Mouse (Mus musculus) duodenum, adult 2 months (tissue): ENCODE measurements around the gene Iglon5. TPM values are rescaled to one million over a fixed set of nuclear protein-coding genes. Genes with fewer than 3 reads are reported as not detected.

Experiments
- polyA plus RNA-seq: library from polyadenylated mRNA; depleted of rRNA; stranded (reverse); fragments of >200 nt; gene quantifications from 2 replicates; pipeline ENCODE4 v1.2.3, GENCODE M21; 2012; ENCODE audit warnings: low replicate concordance; rRNA removed

Iglon5 gene
- polyA plus RNA-seq, result 1.6 and 1.9 TPM in 2 replicates

DNA sequence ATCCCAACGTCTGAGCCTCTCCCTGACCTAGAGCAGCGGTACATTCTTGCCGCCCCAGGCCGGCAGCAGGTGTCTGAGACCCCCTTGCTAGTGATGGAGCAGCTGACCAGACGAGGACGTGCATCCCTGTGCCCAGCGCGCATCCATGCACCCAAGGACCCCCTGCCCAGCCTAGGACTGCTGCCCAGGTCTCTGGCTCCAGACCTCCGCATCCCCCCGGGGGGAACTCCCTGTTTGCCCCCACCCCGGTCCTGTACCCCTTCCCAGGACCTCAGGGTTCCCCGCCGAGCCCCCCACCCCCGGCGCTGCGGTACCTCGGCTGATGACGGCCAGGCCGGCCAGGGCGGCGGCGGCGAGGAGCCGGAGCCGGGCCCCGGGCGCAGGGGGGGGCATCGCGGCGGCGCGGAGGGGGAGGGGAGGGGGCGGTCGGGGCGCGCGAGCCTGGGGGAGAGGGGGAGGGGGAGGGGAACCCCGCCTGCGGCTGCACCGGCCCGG, at the start of gene Iglon5:
Gene Iglon5, minus strand, starts transcription at position 445 of the 495 bp plus-strand sequence.

GRCm38 (mm10) chr7:43462851-43463250, 27.0 kb downstream of the Iglon5 start, which contains the start of gene Vsig10l:
Gene Vsig10l, plus strand, starts transcription at chr7:43463151.

DNA sequence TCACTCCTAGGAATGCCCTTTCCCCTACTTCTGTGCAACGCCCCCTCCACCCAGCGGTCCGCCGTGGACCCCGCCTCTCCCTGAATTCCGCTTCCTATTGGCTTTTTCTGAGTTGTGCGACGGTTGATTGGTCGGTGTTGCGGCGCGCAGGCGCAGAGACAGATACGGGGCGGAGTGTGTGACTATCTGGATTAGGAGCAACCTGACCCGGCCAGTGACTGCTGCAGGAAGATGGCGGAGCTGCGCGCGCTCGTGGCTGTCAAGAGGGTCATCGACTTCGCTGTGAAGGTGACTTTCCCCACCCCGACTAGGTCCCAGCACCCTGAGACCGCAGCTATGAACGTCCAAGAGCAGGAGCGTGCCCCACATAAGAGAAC, 46.0 kb downstream of the Iglon5 start, which contains the start of the genes Etfb and Gm45233:
Gene Etfb, plus strand, starts transcription at position 167 of the 377 bp plus-strand sequence.
Gene Gm45233, plus strand, starts transcription at position 212 of the 377 bp plus-strand sequence.

DNA sequence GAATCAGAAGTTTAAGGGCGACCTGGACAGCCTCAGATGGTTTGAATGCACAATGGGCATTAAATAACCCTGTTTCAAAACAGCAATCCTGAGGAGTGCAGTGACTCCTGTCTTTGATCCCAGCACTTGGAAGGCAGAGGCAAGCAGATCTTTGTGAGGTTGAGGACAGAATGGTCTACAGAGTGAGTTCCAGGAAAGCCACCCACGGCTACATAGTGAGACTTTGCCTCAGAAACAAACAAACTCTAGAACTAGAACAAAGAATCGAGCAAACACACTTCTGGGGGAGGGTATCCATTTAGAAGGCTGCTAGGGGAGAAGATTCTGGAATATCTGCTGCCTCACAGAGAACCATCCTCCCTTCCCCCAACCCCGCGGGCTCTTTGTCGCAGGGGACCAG, 49.4 kb downstream of the Iglon5 start, which contains the start of gene Cldnd2:
Gene Cldnd2, plus strand, starts transcription at position 301 of the 400 bp plus-strand sequence.

DNA sequence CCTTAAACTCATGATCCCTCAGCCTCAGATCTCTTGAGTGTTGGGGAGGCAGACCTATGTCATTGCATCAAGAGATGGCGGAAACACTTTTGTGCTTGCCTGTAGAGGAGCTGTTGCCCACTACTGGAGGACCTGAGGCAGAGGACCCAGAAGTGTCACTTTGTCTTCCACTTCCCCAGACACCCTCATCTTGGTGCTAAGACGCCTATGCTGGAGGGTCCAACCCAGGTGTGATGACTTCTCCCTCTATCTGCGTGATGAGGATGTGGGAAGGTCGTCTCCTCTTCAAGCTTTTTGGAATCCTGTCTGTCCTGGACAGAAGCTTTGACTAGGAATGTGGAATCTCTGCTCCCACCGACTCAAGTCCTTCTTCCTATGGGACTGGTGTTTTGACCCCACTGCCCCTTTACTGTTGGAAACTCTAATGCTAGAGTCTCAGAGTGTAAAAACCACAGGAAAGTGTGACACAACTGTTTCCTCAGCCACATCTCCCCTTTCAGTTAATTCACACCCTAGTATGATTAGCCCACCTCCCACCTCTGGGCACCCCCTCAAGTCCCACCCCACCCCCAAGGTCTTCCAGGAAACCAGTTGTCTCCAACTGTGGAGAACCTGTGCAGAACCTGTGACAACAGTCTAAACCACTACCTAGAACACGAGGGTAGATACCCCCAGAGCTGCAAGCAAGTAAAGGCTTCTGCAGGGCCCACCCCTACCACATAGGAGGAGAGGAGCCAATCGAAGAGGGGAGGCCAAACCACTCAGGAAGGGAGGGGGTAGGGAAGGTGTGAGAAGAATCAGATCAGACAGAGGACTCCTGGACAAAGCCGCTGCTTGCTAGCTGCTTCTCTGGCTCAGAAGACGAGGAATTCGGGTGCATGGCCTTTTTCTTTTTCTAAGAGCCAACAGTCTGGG, 53.3 kb downstream of the Iglon5 start, which contains the start of gene Nkg7:
Gene Nkg7, plus strand, starts transcription at position 733 of the 915 bp plus-strand sequence.

DNA sequence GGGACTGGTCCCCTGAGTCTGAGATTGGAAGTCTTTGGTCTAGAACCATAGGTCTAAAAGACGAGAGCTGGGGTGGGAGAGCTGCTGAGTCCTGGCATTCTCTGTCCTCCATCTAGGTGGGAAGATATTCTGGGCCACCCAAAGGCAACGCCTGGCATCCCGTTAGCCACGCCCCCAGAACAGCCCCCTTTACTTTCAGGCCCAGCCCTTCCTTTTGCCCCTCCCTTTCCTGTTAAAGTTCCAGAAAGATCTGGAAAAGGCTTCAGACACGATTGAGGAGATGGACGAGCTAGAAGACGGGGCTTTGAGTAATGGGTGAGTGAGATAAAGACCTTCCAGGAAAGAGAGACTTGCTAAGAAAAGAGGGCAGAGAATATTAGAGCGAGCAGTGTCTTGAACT, 62.5 kb downstream of the Iglon5 start, which contains the start of gene Lim2:
Gene Lim2, plus strand, starts transcription at position 265 of the 400 bp plus-strand sequence.

Other genes starting within 250 kb of the Iglon5 start
- gene Zfp715, start 176.8 kb downstream of the Iglon5 start, polyA plus RNA-seq, result 0.32 and 0.33 TPM in 2 replicates
- gene Siglecf, start 138.7 kb downstream of the Iglon5 start, polyA plus RNA-seq, result 2.5 and 2.7 TPM in 2 replicates
- gene Siglecg, start 81.9 kb downstream of the Iglon5 start, polyA plus RNA-seq, result 1.4 and 6.1 TPM in 2 replicates
- gene Lim2, start 62.4 kb downstream of the Iglon5 start, polyA plus RNA-seq, result not detected in 2 replicates
- gene Nkg7, start 53.0 kb downstream of the Iglon5 start, polyA plus RNA-seq, result 7.4 and 37.4 TPM in 2 replicates
- gene Cldnd2, start 49.3 kb downstream of the Iglon5 start, polyA plus RNA-seq, result not detected in 2 replicates
- 33.2 and 35.1 TPM in 2 replicates for gene Etfb, start 46.0 kb downstream of the Iglon5 start, polyA plus RNA-seq
- 0.16 TPM in 1 of 2 replicates, not detected in the other for gene Gm45233, start 45.9 kb downstream of the Iglon5 start, polyA plus RNA-seq
- gene Vsig10l, start 26.9 kb downstream of the Iglon5 start, polyA plus RNA-seq, result 2.7 and 3.0 TPM in 2 replicates
- gene 4931406B18Rik, start 15.9 kb upstream of the Iglon5 start, polyA plus RNA-seq, result not detected in 2 replicates
- 1.4 and 3.5 TPM in 2 replicates for gene Cd33, start 54.4 kb upstream of the Iglon5 start, polyA plus RNA-seq
- gene Zfp658, start 72.2 kb upstream of the Iglon5 start, polyA plus RNA-seq, result 0.15 TPM in 2 replicates
- gene Zfp719, start 89.5 kb upstream of the Iglon5 start, polyA plus RNA-seq, result 0.14 and 0.43 TPM in 2 replicates
- gene Zfp819, start 117.1 kb upstream of the Iglon5 start, polyA plus RNA-seq, result 0.22 TPM in 1 of 2 replicates, not detected in the other
- 46.9 and 47.2 TPM in 2 replicates for gene Ceacam18, start 144.6 kb upstream of the Iglon5 start, polyA plus RNA-seq
- 2.9 and 5.0 TPM in 2 replicates for gene Siglece, start 170.1 kb upstream of the Iglon5 start, polyA plus RNA-seq
- gene Ctu1, start 181.9 kb upstream of the Iglon5 start, polyA plus RNA-seq, result 7.8 and 10.7 TPM in 2 replicates
- gene Klk14, start 200.3 kb upstream of the Iglon5 start, polyA plus RNA-seq, result 0.08 and 0.09 TPM in 2 replicates
- not detected in 2 replicates for gene Klk13, start 222.5 kb upstream of the Iglon5 start, polyA plus RNA-seq